Mouse (Mus musculus) cerebellum, adult 2 months (tissue): ENCODE data around the gene Ddx25.

Source experiments
- CTCF ChIP-seq: fragments of 200-500 bp; IDR thresholded peaks from 2 replicates; pipeline ENCODE4 v1.5.1; 2011; ENCODE audit warnings: low read depth, mild to moderate bottlenecking, control low read depth, low read length, moderate library complexity, borderline replicate concordance; ENCODE audit not compliant: insufficient read depth
- POLR2A ChIP-seq: fragments of 200-500 bp; IDR thresholded peaks from 2 replicates; pipeline ENCODE4 v1.6.1; 2011; ENCODE audit warnings: low read length, control low read depth, borderline replicate concordance; ENCODE audit not compliant: insufficient read depth

DNA sequence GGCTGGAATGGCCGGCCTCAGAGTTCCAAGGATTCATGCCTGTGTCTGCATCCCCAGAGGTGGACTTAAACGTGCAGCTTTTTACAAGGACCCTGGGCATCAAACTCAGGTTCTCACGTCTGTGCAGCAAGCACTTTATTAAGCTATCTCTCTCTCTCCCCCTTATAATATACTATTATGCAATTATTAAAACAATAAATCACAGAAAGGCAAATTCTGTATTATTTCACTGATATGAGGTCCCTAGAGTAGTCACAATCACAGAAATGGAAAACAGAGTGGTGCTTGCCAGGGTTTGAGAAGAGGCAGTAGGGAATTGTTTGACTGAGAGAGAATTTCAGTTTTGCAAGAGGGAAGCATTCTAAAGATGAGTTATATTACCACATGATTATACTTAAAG is 29.2 kb downstream of the Ddx25 start:
- TF ChIP-seq POLR2A (no peak), CTCF (no peak)
